Comparison of ENCODE assay signal across 24 mouse cellular contexts in genomic region chr16:58635866-58636265, GRCm38 (mm10). TPM values are rescaled to one million over a fixed set of nuclear protein-coding genes. Genes with fewer than 3 reads are reported as not detected.
"Had no signal": no experiment of that assay in that cellular context is flagged by ENCODE, and none has a peak within 500 bp of the region (broad histone marks: within the 10 kb centered on the region; RNA-seq: fewer than 3 reads in every experiment).

No protein-coding gene starts in this region.

- H3K4me3 ChIP-seq: lung, embryonic 15.5 days; megakaryocyte, embryonic 14.5 days; midbrain, embryonic 13.5 days; midbrain, embryonic 15.5 days; neural tube, embryonic 12.5 days; stomach, embryonic 15.5 days had no signal

- DNase-seq: liver, postnatal 0 days; lung, adult 2 months; right cerebral cortex, postnatal 14 days; thymus, adult 2 months; thymus, postnatal 25 days; thymus, postnatal 4 days had no signal

- H3K27me3 ChIP-seq: lung, embryonic 15.5 days; megakaryocyte, embryonic 14.5 days; midbrain, embryonic 13.5 days; midbrain, embryonic 15.5 days; neural tube, embryonic 12.5 days; stomach, embryonic 15.5 days had no signal

- H3K27ac ChIP-seq: lung, embryonic 15.5 days; macrophage; midbrain, embryonic 13.5 days; midbrain, embryonic 15.5 days; neural tube, embryonic 12.5 days; stomach, embryonic 15.5 days; stomach, postnatal 0 days had no signal

- H3K36me3 ChIP-seq: lung, embryonic 15.5 days; midbrain, embryonic 13.5 days; midbrain, embryonic 15.5 days; neural tube, embryonic 12.5 days; stomach, embryonic 15.5 days had no signal

- H3K4me1 ChIP-seq: lung, embryonic 15.5 days; midbrain, embryonic 13.5 days; midbrain, embryonic 15.5 days; neural tube, embryonic 12.5 days; stomach, embryonic 15.5 days had no signal

- H3K9me3 ChIP-seq: lung, embryonic 15.5 days; megakaryocyte, embryonic 14.5 days; midbrain, embryonic 13.5 days; midbrain, embryonic 15.5 days; neural tube, embryonic 12.5 days; stomach, embryonic 15.5 days had no signal

- H3K9ac ChIP-seq: liver, postnatal 0 days; lung, embryonic 15.5 days; midbrain, embryonic 13.5 days; midbrain, embryonic 15.5 days; neural tube, embryonic 12.5 days; stomach, embryonic 15.5 days had no signal

RNA-seq across cellular contexts. Expression of gene E330017A01Rik, which starts 2.7 kb away (rescaled TPM):
- total RNA-seq: megakaryocyte progenitor cell, adult 5-6 weeks; midbrain, postnatal 0 days; monocyte, adult 5-6 weeks; neutrophil, adult 5-6 weeks had no signal
- polyA plus RNA-seq: liver, postnatal 0 days; lung, adult 2 months; lung, embryonic 15.5 days; lung, postnatal 0 days; macrophage; midbrain, embryonic 11.5 days; midbrain, embryonic 13.5 days; midbrain, embryonic 15.5 days; neural tube, embryonic 14.5 days; spleen, adult 2 months; stomach, embryonic 15.5 days; stomach, postnatal 0 days; thymus, adult 2 months; urinary bladder, adult 2 months had no signal

RNA-seq across cellular contexts. Expression of gene Gm813, which starts 19.1 kb away (rescaled TPM):
- total RNA-seq: megakaryocyte progenitor cell, adult 5-6 weeks; midbrain, postnatal 0 days; monocyte, adult 5-6 weeks; neutrophil, adult 5-6 weeks had no signal
- polyA plus RNA-seq: liver, postnatal 0 days; lung, adult 2 months; lung, embryonic 15.5 days; lung, postnatal 0 days; macrophage; midbrain, embryonic 11.5 days; midbrain, embryonic 13.5 days; midbrain, embryonic 15.5 days; midbrain, postnatal 0 days; neural tube, embryonic 12.5 days; neural tube, embryonic 14.5 days; spleen, adult 2 months; stomach, embryonic 15.5 days; stomach, postnatal 0 days; testis, adult 2 months; thymus, adult 2 months; urinary bladder, adult 2 months had no signal
